Mouse (Mus musculus) kidney, adult 10 weeks (tissue): ENCODE measurements around the gene Lhfpl4. TPM values are rescaled to one million over a fixed set of nuclear protein-coding genes. Genes with fewer than 3 reads are reported as not detected.

Experiments
- polyA plus RNA-seq: library from polyadenylated mRNA; stranded (reverse); fragments of 350-450 nt; fragmentation: Illumina TruSeq; extraction: RNeasy Lipid Tissue Mini Kit (QIAGEN cat#74804); gene quantifications from one replicate; pipeline ENCODE4 v1.2.3, GENCODE M21; 2014; ENCODE audit warnings: low read depth, low replicate concordance

Lhfpl4 gene
- polyA plus RNA-seq = not detected

DNA sequence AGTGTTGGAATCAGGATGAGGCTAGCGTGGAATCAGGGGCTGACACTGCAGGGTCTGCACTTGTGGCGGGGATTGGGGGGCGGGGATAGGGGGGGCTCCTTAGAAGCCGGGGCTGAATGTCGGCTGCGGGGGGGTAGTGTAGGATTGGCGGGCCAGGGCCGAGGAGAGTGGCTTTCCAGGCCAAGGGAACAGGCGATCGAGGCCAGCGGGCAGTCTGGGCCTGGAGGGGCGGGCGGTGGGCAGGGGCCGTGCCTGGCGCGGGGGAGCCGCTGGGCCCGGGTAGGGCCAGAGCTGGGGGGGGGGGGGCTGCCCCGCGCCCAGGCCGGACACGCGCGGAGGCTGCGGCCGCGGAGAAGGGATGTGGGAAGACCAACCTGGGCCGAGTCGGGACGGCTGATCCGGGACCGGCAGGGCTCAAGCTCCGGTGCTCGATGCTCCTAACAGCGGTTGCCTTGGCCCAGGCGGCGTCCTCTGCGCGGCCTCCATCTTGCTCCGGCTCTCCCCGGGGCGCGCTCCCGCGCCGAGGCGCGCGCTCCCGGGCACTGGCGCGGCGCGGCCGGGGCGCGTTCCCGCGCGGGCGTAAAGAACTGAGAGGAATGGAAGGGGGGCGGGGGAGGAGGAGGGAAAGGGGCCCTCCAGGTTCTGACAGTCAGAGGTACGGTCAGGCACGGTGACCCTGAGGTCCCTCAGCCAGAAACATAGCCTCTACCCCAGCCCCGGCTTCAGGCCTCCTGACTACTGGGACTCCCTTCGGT lies at the start of gene Lhfpl4:
Gene Lhfpl4, minus strand, starts transcription at position 544 of the 755 bp plus-strand sequence.

GRCm38 (mm10) chr6:113237542-113238270 lies 42.5 kb upstream of the Lhfpl4 start, which contains the start of gene Mtmr14:
Gene Mtmr14, plus strand, starts transcription at chr6:113237843.

Other genes starting within 250 kb of the Lhfpl4 start
- gene Srgap3, start 248.1 kb downstream of the Lhfpl4 start, polyA plus RNA-seq = 6.0 TPM
- gene Thumpd3, start 149.2 kb downstream of the Lhfpl4 start, polyA plus RNA-seq = 76.8 TPM
- gene Setd5, start 118.0 kb downstream of the Lhfpl4 start, polyA plus RNA-seq = 47.8 TPM
- 20.5 TPM for gene Mtmr14, start 42.5 kb upstream of the Lhfpl4 start, polyA plus RNA-seq
- gene Cpne9, start 86.9 kb upstream of the Lhfpl4 start, polyA plus RNA-seq = not detected
- gene Brpf1, start 111.8 kb upstream of the Lhfpl4 start, polyA plus RNA-seq = 2.6 TPM
- gene Ogg1, start 131.6 kb upstream of the Lhfpl4 start, polyA plus RNA-seq = 1.6 TPM
- 22.2 TPM for gene Camk1, start 148.6 kb upstream of the Lhfpl4 start, polyA plus RNA-seq
- 1.4 TPM for gene Tada3, start 182.5 kb upstream of the Lhfpl4 start, polyA plus RNA-seq
- 127 TPM for gene Arpc4, start 182.7 kb upstream of the Lhfpl4 start, polyA plus RNA-seq
- gene Ttll3, start 193.9 kb upstream of the Lhfpl4 start, polyA plus RNA-seq = 0.32 TPM
- gene Rpusd3, start 224.0 kb upstream of the Lhfpl4 start, polyA plus RNA-seq = 0.69 TPM
- gene Cidec, start 240.4 kb upstream of the Lhfpl4 start, polyA plus RNA-seq = 0.24 TPM
- gene Jagn1, start 247.2 kb upstream of the Lhfpl4 start, polyA plus RNA-seq = 29.4 TPM